Mouse (Mus musculus) midbrain, embryonic 14.5 days (tissue): ENCODE data around the gene Mtln. TPM values are rescaled to one million over a fixed set of nuclear protein-coding genes. Genes with fewer than 3 reads are reported as not detected.

Experiments
- ATAC-seq: fragments of 200-750 bp; cut with Nextera tagmentation; 2 replicates; pipeline ENCODE4 v1.8.0; 2017; ENCODE audit warnings: moderate number of reproducible peaks, moderate library complexity; ENCODE audit not compliant: low FRiP score, low TSS enrichment
- DNase-seq: peaks from one replicate; pipeline ENCODE4 v3.0.0-alpha.2; 2015
- H3K27ac ChIP-seq: fragments of 300-500 bp; sonication (generic); replicated peaks from 2 replicates; pipeline ENCODE4 v1.5.1; 2014; ENCODE audit warnings: mild to moderate bottlenecking, low read depth, low read length, moderate library complexity
- H3K27me3 ChIP-seq: fragments of 300-500 bp; sonication (generic); 2 replicates; pipeline ENCODE4 v1.6.1; 2014; ENCODE audit warnings: low read length, control low read depth, mixed read lengths; ENCODE audit not compliant: control insufficient read depth, insufficient read depth
- H3K36me3 ChIP-seq: fragments of 300-500 bp; sonication (generic); 2 replicates; pipeline ENCODE4 v1.6.1; 2014; ENCODE audit warnings: low read length, control low read depth; ENCODE audit not compliant: control insufficient read depth, insufficient read depth
- H3K4me1 ChIP-seq: fragments of 300-500 bp; sonication (generic); 2 replicates; pipeline ENCODE4 v1.6.1; 2014; ENCODE audit warnings: mild to moderate bottlenecking, antibody characterized with exemption, low read length, control low read depth; ENCODE audit not compliant: control insufficient read depth, insufficient read depth
- H3K4me2 ChIP-seq: fragments of 300-500 bp; sonication (generic); 2 replicates; pipeline ENCODE4 v1.6.1; 2014; ENCODE audit warnings: mild to moderate bottlenecking, low read length, moderate library complexity
- H3K4me3 ChIP-seq: fragments of 300-500 bp; sonication (generic); replicated peaks from 2 replicates; pipeline ENCODE4 v1.5.1; 2014; ENCODE audit warnings: low read depth, low read length
- H3K9ac ChIP-seq: fragments of 300-500 bp; sonication (generic); replicated peaks from 2 replicates; pipeline ENCODE4 v1.6.1; 2014; ENCODE audit warnings: mild to moderate bottlenecking, low read length, moderate library complexity
- H3K9me3 ChIP-seq: fragments of 300-500 bp; sonication (generic); 2 replicates; pipeline ENCODE4 v1.6.1; 2016; ENCODE audit warnings: low read length, control low read depth, mixed read lengths; ENCODE audit not compliant: control insufficient read depth
- WGBS: fragments of 180-500 bp; shearing (Covaris S2); extraction: QIAGEN DNeasy Blood & Tissue Kit; methylation state at CpG from one replicate; pipeline ENCODE4 v1.1.7; 2014; 5-methylcytosine and 5-hydroxymethylcytosine counted together
- polyA plus RNA-seq: library from polyadenylated mRNA; unstranded; fragments of >200 nt; fragmentation: Nextera tagmentation; extraction: Ambion mirVana; gene quantifications from 2 replicates; pipeline ENCODE4 v1.2.1, GENCODE M21; 2014

Gene Mtln
- polyA plus RNA-seq, 1 experiment from 2014 or later = 38.2 TPM

DNA sequence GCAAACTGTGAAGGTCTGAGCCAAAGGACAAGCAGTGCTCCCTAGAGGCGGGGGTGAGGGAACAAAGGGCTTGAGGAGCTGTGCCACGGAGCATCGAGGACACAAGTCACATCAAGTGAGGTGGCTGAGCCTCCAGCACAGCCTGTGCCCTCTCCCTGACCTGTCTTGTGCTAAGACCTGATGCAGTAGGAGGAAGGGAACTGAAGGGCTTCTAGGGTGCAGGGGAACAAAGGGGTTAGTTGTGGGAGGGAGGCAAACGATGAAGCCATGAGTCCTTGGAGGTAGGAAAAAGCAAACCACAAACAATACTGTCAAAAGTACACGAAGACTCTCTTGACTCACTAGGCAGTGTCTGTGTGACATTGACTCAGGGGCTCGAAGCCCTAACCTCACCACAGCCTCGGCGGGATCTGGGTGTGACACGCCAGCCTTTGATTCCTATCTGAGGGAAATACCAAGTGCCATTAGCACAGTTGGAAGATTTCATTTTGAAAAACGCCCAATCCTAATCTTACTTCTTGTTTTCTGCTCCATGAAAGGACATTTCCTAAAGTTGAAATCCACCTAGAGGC is 31.8 kb downstream of the Mtln start:
- WGBS = 85% methylated on average over 10 of the region's 10 CpGs
- no peaks in the 10 kb centered on the region for H3K4me1 ChIP-seq

GRCm38 (mm10) chr2:127760014-127760413 is 32.3 kb downstream of the Mtln start:
- Histone ChIP-seq H3K27ac (no peak overlapping the region), H3K27me3 (no peaks in the 10 kb centered on the region), H3K36me3 (peaks cover 35% of the 10 kb centered on the region), H3K9ac (no peak overlapping the region), H3K4me1 (no peaks in the 10 kb centered on the region), H3K9me3 (no peaks in the 10 kb centered on the region), H3K4me3 (no peak overlapping the region), H3K4me2 (no peak overlapping the region)
- ATAC-seq (no peak), DNase-seq (no peak)
- 92% methylated on average over 6 of the region's 6 CpGs for WGBS

More for the DNA sequence above, 31.8 kb downstream of the Mtln start:
- H3K9me3 ChIP-seq = no peaks in the 10 kb centered on the region
- DNase-seq = no peak
- no peaks in the 10 kb centered on the region for H3K27me3 ChIP-seq
- no peak overlapping the region for H3K4me2 ChIP-seq
- H3K4me3 ChIP-seq = no peak overlapping the region
- H3K36me3 ChIP-seq = peaks cover 40% of the 10 kb centered on the region
- no peak overlapping the region for H3K9ac ChIP-seq
- H3K27ac ChIP-seq = no peak overlapping the region
- no peak for ATAC-seq

DNA sequence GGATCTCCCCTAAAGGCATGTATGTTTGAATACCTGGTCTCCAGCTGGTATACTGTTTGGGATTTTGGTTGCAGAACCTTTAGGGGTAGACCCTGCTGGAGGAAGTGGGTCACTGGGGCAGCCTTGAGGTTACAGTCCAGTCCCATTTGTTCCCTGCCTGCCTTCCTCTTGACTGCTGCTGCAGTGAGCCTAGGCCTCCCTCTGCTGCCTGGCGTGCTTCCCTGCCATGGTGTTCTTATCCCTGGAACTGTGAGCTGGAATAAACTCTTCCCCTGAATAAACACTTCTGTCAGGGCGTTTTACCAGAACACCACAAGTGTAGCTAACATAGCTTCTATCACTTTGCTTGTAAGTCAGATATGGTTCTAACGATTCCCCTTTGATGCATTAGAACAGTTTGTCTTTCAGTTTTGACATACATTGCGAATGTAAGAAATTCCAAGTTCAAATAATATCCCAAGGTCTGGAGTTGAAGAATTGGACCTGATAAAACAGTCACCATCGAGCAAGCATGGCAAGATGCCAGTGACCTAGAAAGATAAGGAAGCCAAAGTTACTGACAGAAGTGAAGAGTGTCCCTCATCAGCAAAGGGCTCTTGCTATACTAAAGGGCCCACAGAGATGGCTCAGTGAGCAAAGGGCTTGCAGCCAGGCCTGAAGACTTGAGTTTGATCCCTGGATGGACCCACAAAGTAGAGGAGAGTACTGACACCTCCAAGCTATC is 33.0 kb downstream of the Mtln start:
- WGBS = 92% methylated on average over 5 of the region's 5 CpGs
- Histone ChIP-seq H3K4me3 (no peak overlapping the region), H3K36me3 (peaks cover 34% of the 10 kb centered on the region), H3K4me1 (no peaks in the 10 kb centered on the region), H3K9me3 (no peaks in the 10 kb centered on the region), H3K27ac (no peak overlapping the region), H3K4me2 (no peak overlapping the region), H3K9ac (no peak overlapping the region), H3K27me3 (no peaks in the 10 kb centered on the region)
- ATAC-seq = no peak
- DNase-seq = no peak

GRCm38 (mm10) chr2:127757171-127757570 is 35.1 kb downstream of the Mtln start:
- 46% methylated on average over 8 of the region's 8 CpGs for WGBS
- no peak for ATAC-seq
- H3K4me3 ChIP-seq = no peak overlapping the region
- H3K9me3 ChIP-seq = no peaks in the 10 kb centered on the region
- peaks cover 26% of the 10 kb centered on the region for H3K36me3 ChIP-seq
- peak overlapping the region; percentile 32; the same call in 1 of the 2 replicates for H3K27ac ChIP-seq
- no peaks in the 10 kb centered on the region for H3K4me1 ChIP-seq
- no peak overlapping the region for H3K4me2 ChIP-seq
- peak; percentile 35 for DNase-seq
- H3K9ac ChIP-seq = no peak overlapping the region
- H3K27me3 ChIP-seq = no peaks in the 10 kb centered on the region

DNA sequence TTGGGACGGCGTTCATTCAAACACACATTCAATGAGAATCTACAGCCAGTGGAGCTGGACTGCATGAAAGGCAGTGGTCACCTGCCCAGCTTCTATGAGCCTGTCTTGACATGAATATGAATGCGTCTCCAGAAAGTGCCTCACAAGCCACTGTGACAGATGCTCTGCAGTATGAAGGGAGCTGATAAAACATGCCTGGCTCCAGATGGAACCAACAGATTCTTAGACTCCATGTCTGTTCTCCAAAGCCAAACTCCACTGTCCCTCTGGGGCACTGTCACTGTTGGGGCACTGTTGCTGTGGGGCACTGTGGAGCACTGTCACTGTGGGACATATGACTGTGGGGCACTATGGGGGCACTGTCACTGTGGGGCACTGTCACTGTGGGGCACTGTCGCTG is 38.2 kb downstream of the Mtln start:
- Histone ChIP-seq H3K36me3 (0 out of 2 replicates have a peak, but pooled peaks cover under 1% of the 10 kb centered on the region), H3K9me3 (no peaks in the 10 kb centered on the region), H3K27ac (no peak overlapping the region), H3K4me2 (no peak overlapping the region), H3K4me1 (no peaks in the 10 kb centered on the region), H3K27me3 (no peaks in the 10 kb centered on the region), H3K4me3 (no peak overlapping the region), H3K9ac (no peak overlapping the region)
- ATAC-seq (no peak), DNase-seq (no peak)
- 96% methylated on average over 4 of the region's 4 CpGs for WGBS

DNA sequence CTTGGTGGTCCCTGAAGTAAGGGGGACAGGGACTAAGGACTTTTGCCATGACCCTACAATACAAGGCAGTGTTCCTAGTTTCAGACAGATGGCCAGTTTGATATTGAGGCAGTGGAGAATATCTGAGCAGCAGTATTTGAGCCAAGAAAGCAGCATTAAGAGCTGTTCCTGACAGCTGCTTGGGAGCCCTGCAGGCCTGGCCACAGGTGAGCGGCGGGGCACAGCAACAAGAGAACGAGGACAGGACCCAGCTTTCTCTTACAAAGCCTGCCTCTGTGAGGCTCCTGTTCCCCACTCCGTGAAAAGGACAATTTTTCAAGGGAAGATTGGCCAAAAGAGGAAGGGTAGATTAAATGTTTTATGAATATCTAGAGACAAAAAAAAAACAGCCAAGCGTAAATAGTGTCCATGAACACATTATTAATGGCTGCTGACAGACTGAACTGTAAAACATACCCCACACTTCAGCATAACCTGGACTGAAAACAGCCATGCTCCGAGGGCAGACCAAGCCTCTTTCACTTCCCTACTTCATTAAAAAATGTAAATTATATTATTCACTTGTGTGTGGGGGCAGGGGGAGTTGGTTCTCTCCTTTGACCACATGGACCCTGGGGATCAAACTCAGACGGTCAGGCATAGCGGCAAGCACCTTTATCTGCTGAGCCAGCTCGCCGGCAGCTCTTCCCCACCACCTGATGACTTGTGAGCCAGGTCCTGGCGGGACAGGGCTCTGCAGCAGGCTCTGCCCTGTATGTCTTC is 40.3 kb downstream of the Mtln start:
- no peaks in the 10 kb centered on the region for H3K27me3 ChIP-seq
- 75% methylated on average over 11 of the region's 11 CpGs for WGBS
- H3K27ac ChIP-seq = no peak overlapping the region
- no peaks in the 10 kb centered on the region for H3K36me3 ChIP-seq
- H3K4me1 ChIP-seq = no peaks in the 10 kb centered on the region
- H3K9ac ChIP-seq = no peak overlapping the region
- no peaks in the 10 kb centered on the region for H3K9me3 ChIP-seq
- no peak for DNase-seq
- no peak for ATAC-seq
- H3K4me2 ChIP-seq = no peak overlapping the region
- no peak overlapping the region for H3K4me3 ChIP-seq

- H3K9ac ChIP-seq = no peak overlapping the region
- H3K36me3 ChIP-seq = peaks cover 9% of the 10 kb centered on the region; the same call in 1 of the 2 replicates
- no peak overlapping the region for H3K4me3 ChIP-seq
- H3K9me3 ChIP-seq = no peaks in the 10 kb centered on the region
- H3K27ac ChIP-seq = no peak overlapping the region
- DNase-seq (no peak), ATAC-seq (no peak)
- H3K4me1 ChIP-seq = no peaks in the 10 kb centered on the region
- WGBS = 89% methylated on average over 1 of the region's 1 CpGs
- H3K27me3 ChIP-seq = no peaks in the 10 kb centered on the region
- H3K4me2 ChIP-seq = no peak overlapping the region
Measured at GRCm38 (mm10) chr2:127749376-127749775, 42.9 kb downstream of the Mtln start.

DNA sequence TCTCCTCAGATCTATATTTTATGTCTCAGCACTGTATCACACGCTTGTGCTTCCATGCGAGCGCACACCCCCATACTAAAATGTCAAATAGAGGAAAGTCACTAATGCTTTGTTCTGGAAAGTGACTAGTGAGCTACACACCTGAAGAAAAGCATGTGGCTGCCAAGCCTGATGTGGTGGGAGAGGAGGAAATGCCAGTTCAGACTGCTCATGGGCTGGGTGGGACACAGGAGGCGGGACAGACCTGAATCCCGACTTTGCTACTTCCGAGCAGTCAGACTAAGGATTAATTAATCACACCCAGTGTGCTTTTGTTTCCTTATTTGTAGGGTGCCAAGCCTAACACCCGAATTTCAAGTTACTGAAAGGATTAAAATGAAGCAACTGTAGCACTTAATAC is 44.0 kb downstream of the Mtln start:
- Histone ChIP-seq H3K9ac (no peak overlapping the region), H3K9me3 (no peaks in the 10 kb centered on the region), H3K27me3 (no peaks in the 10 kb centered on the region), H3K4me3 (no peak overlapping the region), H3K27ac (no peak overlapping the region), H3K4me1 (no peaks in the 10 kb centered on the region), H3K4me2 (no peak overlapping the region), H3K36me3 (peaks cover 9% of the 10 kb centered on the region; the same call in 1 of the 2 replicates)
- WGBS = 67% methylated on average over 7 of the region's 7 CpGs
- no peak for ATAC-seq
- DNase-seq = no peak
